In the genomic region with DNA sequence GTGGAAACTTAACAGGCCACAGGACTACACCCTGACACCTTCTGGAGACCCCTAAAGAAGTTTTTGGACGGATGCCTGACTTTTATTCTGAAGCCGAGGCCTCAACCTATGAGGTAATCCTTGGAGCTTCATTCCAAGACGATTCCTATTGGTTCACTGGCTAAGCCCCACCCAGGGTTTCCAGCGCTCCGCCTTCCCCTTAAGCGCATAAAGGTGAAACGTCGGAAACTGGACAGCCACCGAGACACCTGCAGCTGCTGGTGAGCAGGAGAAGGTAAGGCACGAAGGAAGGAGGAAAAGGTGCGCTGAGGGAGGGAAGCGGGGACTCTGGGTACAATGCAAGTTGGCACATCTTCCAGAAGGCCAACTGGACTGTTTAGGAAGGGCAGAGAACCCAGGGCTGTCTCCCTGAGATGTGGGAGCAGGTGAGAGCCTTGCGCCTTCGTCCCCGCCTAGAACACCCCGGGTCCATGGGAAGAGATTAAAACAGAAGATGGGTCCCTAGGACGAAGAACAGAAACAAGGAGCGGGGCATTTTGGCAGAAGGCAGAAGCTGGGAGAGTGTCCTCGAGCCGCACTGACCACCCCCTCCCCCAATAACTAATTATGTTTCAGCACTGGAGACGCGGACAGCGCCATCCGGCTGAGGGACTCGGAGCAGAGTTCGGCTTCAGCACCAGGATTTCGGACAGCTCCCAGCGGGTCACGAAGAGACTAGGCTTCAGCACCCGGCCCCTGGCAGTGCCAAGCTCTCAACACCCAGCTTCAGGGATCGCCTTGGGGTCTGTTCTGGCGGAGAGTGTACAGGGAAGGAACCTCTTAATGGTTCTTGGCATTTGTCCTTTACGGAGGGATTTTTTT, we compare ENCODE assay signal across 9 mouse cellular contexts. TPM values are rescaled to one million over a fixed set of nuclear protein-coding genes. Genes with fewer than 3 reads are reported as not detected.
DNase-seq lines count a peak whose midpoint lies in the region; ATAC-seq and TF ChIP-seq lines count a peak whose summit lies in the region.
"Had no signal": no experiment of that assay in that cellular context is flagged by ENCODE, and none has a peak within 500 bp of the region (broad histone marks: within the 10 kb centered on the region; RNA-seq: fewer than 3 reads in every experiment).

No protein-coding gene starts in this region.

- no peak for TF ChIP-seq RAD21 in MEL (IDR thresholded peaks at IDR 0.05; ENCODE audit: low read depth, low read length)

- no peaks in the 10 kb centered on the region for H3K79me2 ChIP-seq in MEL (ENCODE audit: control insufficient read depth, insufficient read depth, low read length, poor library complexity)

- no peak overlapping the region for H3K27ac ChIP-seq in MEL (ENCODE audit: control insufficient read depth, low read depth, low read length)
- H3K27ac ChIP-seq in forebrain, embryonic 16.5 days (ENCODE audit: low read length) = no peak overlapping the region
- H3K27ac ChIP-seq in hindbrain, embryonic 13.5 days = peak overlapping the region; percentile 44; the same call in 1 of the 2 replicates
- H3K27ac ChIP-seq: liver, embryonic 15.5 days had no signal

- peak overlapping the region; percentile 66 for H3K4me2 ChIP-seq in forebrain, embryonic 16.5 days (ENCODE audit: low read length)
- peak overlapping the region; percentile 57 for H3K4me2 ChIP-seq in hindbrain, embryonic 13.5 days
- H3K4me2 ChIP-seq: liver, embryonic 15.5 days had no signal

- no peak for TF ChIP-seq EP300 in MEL (IDR thresholded peaks at IDR 0.05; ENCODE audit: low read depth in 1 of 2, low read length in 2 of 2)

- WGBS in forebrain, embryonic 16.5 days = under 1% methylated on average over 33 of the region's 33 CpGs
- under 1% methylated on average over 33 of the region's 33 CpGs for WGBS in hindbrain, embryonic 13.5 days

- H3K36me3 ChIP-seq in MEL (ENCODE audit: control insufficient read depth in 1 of 2, insufficient read depth in 2 of 2, low read length in 2 of 2) = no peaks in the 10 kb centered on the region
- no peaks in the 10 kb centered on the region for H3K36me3 ChIP-seq in forebrain, embryonic 16.5 days (ENCODE audit: control insufficient read depth, insufficient read depth)
- H3K36me3 ChIP-seq in hindbrain, embryonic 13.5 days = no peaks in the 10 kb centered on the region
- H3K36me3 ChIP-seq: liver, embryonic 15.5 days had no signal

- no peaks in the 10 kb centered on the region for H3K4me1 ChIP-seq in MEL (ENCODE audit: control insufficient read depth in 1 of 2, insufficient read depth in 2 of 2, low read length in 2 of 2)
- peaks cover 2% of the 10 kb centered on the region; the same call in 1 of the 2 replicates for H3K4me1 ChIP-seq in forebrain, embryonic 16.5 days (replicated peaks; ENCODE audit: control insufficient read depth, insufficient read depth, low read length)
- H3K4me1 ChIP-seq in hindbrain, embryonic 13.5 days (replicated peaks) = peaks cover 21% of the 10 kb centered on the region
- H3K4me1 ChIP-seq: liver, embryonic 15.5 days had no signal

- no peaks in the 10 kb centered on the region for H3K9me3 ChIP-seq in MEL (replicated peaks; ENCODE audit: insufficient read depth, low read length)
- no peaks in the 10 kb centered on the region for H3K9me3 ChIP-seq in forebrain, embryonic 16.5 days (ENCODE audit: control insufficient read depth, low read length)
- no peaks in the 10 kb centered on the region for H3K9me3 ChIP-seq in hindbrain, embryonic 13.5 days
- H3K9me3 ChIP-seq: liver, embryonic 15.5 days had no signal

- peak; percentile 96 for ATAC-seq in cerebellum, adult (ENCODE audit: insufficient number of reproducible peaks, low FRiP score, low TSS enrichment)
- peak; percentile 86 for ATAC-seq in forebrain, embryonic 16.5 days
- ATAC-seq in hindbrain, embryonic 13.5 days (ENCODE audit: low FRiP score) = peak; percentile 89

- peaks cover 0 to 17% of the 10 kb centered on the region in 2 experiments for H3K27me3 ChIP-seq in MEL (ENCODE audit: control insufficient read depth in 1 of 2, insufficient read depth in 2 of 2, low read length in 2 of 2)
- 0 out of 2 replicates have a peak, but pooled peaks cover 2% of the 10 kb centered on the region for H3K27me3 ChIP-seq in forebrain, embryonic 16.5 days (replicated peaks; ENCODE audit: control insufficient read depth, insufficient read depth, low read length)
- H3K27me3 ChIP-seq in hindbrain, embryonic 13.5 days = peaks cover 44% of the 10 kb centered on the region

- peak; percentile 89 for DNase-seq in MEL (ENCODE audit: low read depth, low spot score)
- peak; percentile 64 to 81 for DNase-seq in layer of hippocampus, postnatal 14 days (ENCODE audit: low spot score in 2 of 2)
- DNase-seq in lung, postnatal 4 days = peak; percentile 89 to 93
- DNase-seq in retina, postnatal 7 days (ENCODE audit: low read depth, low spot score) = peak; percentile 75
- peak; percentile 72 to 85 for DNase-seq in urinary bladder, adult 18-20 months (ENCODE audit: low spot score in 2 of 2)

- no peak for TF ChIP-seq POLR2A in MEL (IDR thresholded peaks at IDR 0.05; ENCODE audit: control insufficient read depth in 1 of 2, insufficient read depth in 1 of 2, low read depth in 1 of 2, low read length in 2 of 2, poor library complexity in 1 of 2)

- no peak overlapping the region for H3K4me3 ChIP-seq in MEL (ENCODE audit: control insufficient read depth in 1 of 2, insufficient read depth in 1 of 2, low read depth in 2 of 2, low read length in 2 of 2)
- H3K4me3 ChIP-seq in forebrain, embryonic 16.5 days (replicated peaks; ENCODE audit: low read length) = peak overlapping the region; percentile 59
- H3K4me3 ChIP-seq in hindbrain, embryonic 13.5 days = peak overlapping the region; percentile 50
- H3K4me3 ChIP-seq: liver, embryonic 15.5 days had no signal

- TF ChIP-seq CTCF in MEL (IDR thresholded peaks at IDR 0.05 in 2 of 3, conservative IDR thresholded peaks at IDR 0.05 in 1 of 3; ENCODE audit: control insufficient read depth in 1 of 3, insufficient read depth in 1 of 3, low read depth in 2 of 3, low read length in 3 of 3, poor library complexity in 1 of 3, severe bottlenecking in 1 of 3) = peak in 1 of 3 experiments; percentile 13; a peak in 1 of 6 replicates

- no peak overlapping the region for H3K9ac ChIP-seq in MEL (ENCODE audit: control insufficient read depth, low read depth, low read length, poor library complexity, severe bottlenecking)
- H3K9ac ChIP-seq in forebrain, embryonic 16.5 days (replicated peaks; ENCODE audit: low read depth, low read length) = peak overlapping the region; percentile 53
- peak overlapping the region; percentile 72 for H3K9ac ChIP-seq in hindbrain, embryonic 13.5 days
- H3K9ac ChIP-seq: liver, embryonic 15.5 days had no signal

TF ChIP-seq in MEL, 35 proteins besides CTCF, POLR2A, EP300 and RAD21 (continues in another document):
- no peak for TF ChIP-seq POLR2AphosphoS2 (IDR thresholded peaks at IDR 0.05; ENCODE audit: low read length)
- TF ChIP-seq JUND (IDR thresholded peaks at IDR 0.05; ENCODE audit: low read depth, low read length) = no peak
- no peak for TF ChIP-seq CHD1 (IDR thresholded peaks at IDR 0.05; ENCODE audit: low read depth, low read length)
- TF ChIP-seq UBTF (IDR thresholded peaks at IDR 0.05; ENCODE audit: borderline replicate concordance, insufficient read depth, low read depth, low read length) = no peak
- TF ChIP-seq GABPA (IDR thresholded peaks at IDR 0.05; ENCODE audit: low read depth, low read length) = no peak
- peak; percentile 99 for TF ChIP-seq MXI1 (IDR thresholded peaks at IDR 0.05; ENCODE audit: low read depth, low read length)
- no peak for TF ChIP-seq USF2 (IDR thresholded peaks at IDR 0.05; ENCODE audit: borderline replicate concordance in 1 of 2, insufficient read depth in 1 of 2, low read depth in 1 of 2, low read length in 2 of 2)

RNA-seq across cellular contexts. Expression of a gene that starts 14.8 kb away (rescaled TPM):
- 16.2 and 21.5 TPM in 2 replicates for total RNA-seq in MEL (2012; rRNA removed)
- 10 to 100 TPM in 1 of 2 experiments, not detected in 1; 17.1 TPM for polyA plus RNA-seq in MEL (2012; ENCODE audit: insufficient read depth in 1 of 2, insufficient read length in 2 of 2, low read depth in 1 of 2, low replicate concordance in 2 of 2, missing spikeins in 1 of 2)
- 23.4 and 24.5 TPM in 2 replicates for polyA plus RNA-seq in forebrain, embryonic 16.5 days (2015; fragmentation: Nextera tagmentation; extraction: Ambion mirVana)
- polyA plus RNA-seq in hindbrain, embryonic 13.5 days (2015; fragmentation: Nextera tagmentation; extraction: Ambion mirVana) = 18.9 and 20.1 TPM in 2 replicates
- 10 to 100 TPM; 41.6 to 44.7 TPM for total RNA-seq in layer of hippocampus, postnatal 14 days (2021)

RNA-seq across cellular contexts. Expression of a gene that starts 23.1 kb away (rescaled TPM):
- 34.3 and 36.3 TPM in 2 replicates for total RNA-seq in MEL (2012; rRNA removed)
- 10 to 100 TPM in 1 of 2 experiments, not detected in 1; 67.2 TPM for polyA plus RNA-seq in MEL (2012; ENCODE audit: insufficient read depth in 1 of 2, insufficient read length in 2 of 2, low read depth in 1 of 2, low replicate concordance in 2 of 2, missing spikeins in 1 of 2)
- 32.1 and 32.3 TPM in 2 replicates for polyA plus RNA-seq in forebrain, embryonic 16.5 days (2015; fragmentation: Nextera tagmentation; extraction: Ambion mirVana)
- 24.5 and 26.5 TPM in 2 replicates for polyA plus RNA-seq in hindbrain, embryonic 13.5 days (2015; fragmentation: Nextera tagmentation; extraction: Ambion mirVana)
- 10 to 100 TPM; 49.4 to 52.4 TPM for total RNA-seq in layer of hippocampus, postnatal 14 days (2021)

RNA-seq across cellular contexts. Expression of a gene that starts 34.8 kb away (rescaled TPM):
- total RNA-seq in MEL (2012; rRNA removed) = 3.5 and 4.6 TPM in 2 replicates
- polyA plus RNA-seq in MEL (2012; ENCODE audit: insufficient read depth in 1 of 2, insufficient read length in 2 of 2, low read depth in 1 of 2, low replicate concordance in 2 of 2, missing spikeins in 1 of 2) = 1 to 10 TPM in 1 of 2 experiments, not detected in 1; 8.7 TPM
- polyA plus RNA-seq in forebrain, embryonic 16.5 days (2015; fragmentation: Nextera tagmentation; extraction: Ambion mirVana) = 1.6 and 1.9 TPM in 2 replicates
- polyA plus RNA-seq in hindbrain, embryonic 13.5 days (2015; fragmentation: Nextera tagmentation; extraction: Ambion mirVana) = 1.3 and 1.4 TPM in 2 replicates
- 1 to 10 TPM; 6.2 to 7.4 TPM for total RNA-seq in layer of hippocampus, postnatal 14 days (2021)

RNA-seq across cellular contexts. Expression of a gene that starts 50.9 kb away (rescaled TPM):
- total RNA-seq in MEL (2012; rRNA removed) = 6.6 and 7.6 TPM in 2 replicates
- polyA plus RNA-seq in MEL (2012; ENCODE audit: insufficient read depth in 1 of 2, insufficient read length in 2 of 2, low read depth in 1 of 2, low replicate concordance in 2 of 2, missing spikeins in 1 of 2) = 10 to 100 TPM in 1 of 2 experiments, not detected in 1; 13.1 TPM
- 9.3 and 12.6 TPM in 2 replicates for polyA plus RNA-seq in forebrain, embryonic 16.5 days (2015; fragmentation: Nextera tagmentation; extraction: Ambion mirVana)
- 20.0 and 23.5 TPM in 2 replicates for polyA plus RNA-seq in hindbrain, embryonic 13.5 days (2015; fragmentation: Nextera tagmentation; extraction: Ambion mirVana)
- total RNA-seq in layer of hippocampus, postnatal 14 days (2021) = 1 to 10 TPM; 5.1 to 9.1 TPM

RNA-seq across cellular contexts. Expression of a gene that starts 58.1 kb away (rescaled TPM):
- total RNA-seq in MEL (2012; rRNA removed) = 112 and 137 TPM in 2 replicates
- 100 to 1,000 TPM in 1 of 2 experiments, not detected in 1; 117 TPM for polyA plus RNA-seq in MEL (2012; ENCODE audit: insufficient read depth in 1 of 2, insufficient read length in 2 of 2, low read depth in 1 of 2, low replicate concordance in 2 of 2, missing spikeins in 1 of 2)
- polyA plus RNA-seq in forebrain, embryonic 16.5 days (2015; fragmentation: Nextera tagmentation; extraction: Ambion mirVana) = 54.2 and 63.8 TPM in 2 replicates
- polyA plus RNA-seq in hindbrain, embryonic 13.5 days (2015; fragmentation: Nextera tagmentation; extraction: Ambion mirVana) = 69.2 and 72.6 TPM in 2 replicates
- total RNA-seq in layer of hippocampus, postnatal 14 days (2021) = 10 to 100 TPM; 43.3 to 46.0 TPM

Comparison
In these comparisons a context has a peak if more than half of its experiments do, and no peak if none do; other contexts are left out.
1. H3K4me3 ChIP-seq: peak in forebrain, embryonic 16.5 days (single experiment) and hindbrain, embryonic 13.5 days (single experiment); none in MEL (0 of 2).
2. Peak in every context shown above with its lines, with median percentiles within 50 percentile points of each other: DNase-seq and ATAC-seq.